Mouse (Mus musculus) liver, embryonic 13.5 days (tissue): ENCODE results near the gene BC024063. TPM values are rescaled to one million over a fixed set of nuclear protein-coding genes. Genes with fewer than 3 reads are reported as not detected.

ENCODE experiments used
- polyA plus RNA-seq: library from polyadenylated mRNA; unstranded; fragments of >200 nt; fragmentation: Nextera tagmentation; extraction: Ambion mirVana; gene quantifications from 2 replicates; pipeline ENCODE4 v1.2.1, GENCODE M21; 2015

BC024063 gene
- polyA plus RNA-seq, 1 experiment from 2014 or later: 0.82 TPM

Other genes with a start within 250 kb of the BC024063 start
- gene Gm32687, start 219.4 kb upstream of the BC024063 start, polyA plus RNA-seq: 2.1 and 3.5 TPM in 2 replicates
- gene Zfp781, start 152.9 kb upstream of the BC024063 start, polyA plus RNA-seq: 0.33 TPM in 1 of 2 replicates, not detected in the other
- 2.5 and 2.7 TPM in 2 replicates for gene Zfp873, start 35.2 kb upstream of the BC024063 start, polyA plus RNA-seq
- 1.2 TPM in 2 replicates for gene AU041133, start 44.7 kb downstream of the BC024063 start, polyA plus RNA-seq
- gene Zfp938, start 157.9 kb downstream of the BC024063 start, polyA plus RNA-seq: 2.3 and 3.3 TPM in 2 replicates
- gene 4932415D10Rik, start 233.2 kb downstream of the BC024063 start, polyA plus RNA-seq: not detected in 2 replicates